Mouse (Mus musculus) stomach, embryonic 15.5 days (tissue): ENCODE data around the gene Cmklr1. TPM values are rescaled to one million over a fixed set of nuclear protein-coding genes. Genes with fewer than 3 reads are reported as not detected.
"Not testable (repeated sequence)": the region's sequence is repeated elsewhere in the genome, so short reads cannot be mapped to it uniquely, and the experiment has no call there.

Source experiments
- ATAC-seq: fragments of 200-750 bp; cut with Nextera tagmentation; 2 replicates; pipeline ENCODE4 v1.8.0; 2017; ENCODE audit warnings: low read depth, moderate number of reproducible peaks, moderate TSS enrichment; ENCODE audit not compliant: insufficient read depth, low FRiP score
- H3K27ac ChIP-seq: fragments of 300-500 bp; sonication (generic); 2 replicates; pipeline ENCODE4 v1.5.1; 2015; ENCODE audit warnings: mild to moderate bottlenecking, inconsistent platforms
- H3K27me3 ChIP-seq: fragments of 300-500 bp; sonication (generic); replicated peaks from 2 replicates; pipeline ENCODE4 v1.6.1; 2015; ENCODE audit warnings: inconsistent platforms
- H3K36me3 ChIP-seq: fragments of 300-500 bp; sonication (generic); 2 replicates; pipeline ENCODE4 v1.6.1; 2015; ENCODE audit warnings: inconsistent platforms
- H3K4me1 ChIP-seq: fragments of 300-500 bp; sonication (generic); 2 replicates; pipeline ENCODE4 v1.6.1; 2015; ENCODE audit warnings: inconsistent platforms
- H3K4me2 ChIP-seq: fragments of 300-500 bp; sonication (generic); 2 replicates; pipeline ENCODE4 v1.6.1; 2015; ENCODE audit warnings: mild to moderate bottlenecking, inconsistent platforms
- H3K4me3 ChIP-seq: fragments of 300-500 bp; sonication (generic); replicated peaks from 2 replicates; pipeline ENCODE4 v1.5.1; 2015; ENCODE audit warnings: inconsistent platforms
- H3K9ac ChIP-seq: fragments of 300-500 bp; sonication (generic); 2 replicates; pipeline ENCODE4 v1.6.1; 2015; ENCODE audit warnings: inconsistent platforms
- H3K9me3 ChIP-seq: fragments of 300-500 bp; sonication (generic); 2 replicates; pipeline ENCODE4 v1.6.1; 2016; ENCODE audit warnings: inconsistent platforms
- WGBS: fragments of 180-500 bp; shearing (Covaris S2); methylation state at CpG from one replicate; pipeline ENCODE4 v1.1.7; 2015; 5-methylcytosine and 5-hydroxymethylcytosine counted together
- polyA plus RNA-seq: library from polyadenylated mRNA; unstranded; fragments of >200 nt; fragmentation: Nextera tagmentation; extraction: Ambion mirVana; gene quantifications from 2 replicates; pipeline ENCODE4 v1.2.1, GENCODE M21; 2015

Gene Cmklr1
- polyA plus RNA-seq, 1 experiment from 2014 or later = 4.4 TPM

- H3K4me2 ChIP-seq = no peak overlapping the region
- no peak overlapping the region for H3K9ac ChIP-seq
- no peak overlapping the region for H3K4me3 ChIP-seq
- H3K9me3 ChIP-seq = no peaks in the 10 kb centered on the region
- H3K4me1 ChIP-seq = no peaks in the 10 kb centered on the region
- H3K27me3 ChIP-seq = no peaks in the 10 kb centered on the region
- ATAC-seq = no peak
- no peak overlapping the region for H3K27ac ChIP-seq
- H3K36me3 ChIP-seq = no peaks in the 10 kb centered on the region
- WGBS = 57% methylated on average over 9 of the region's 9 CpGs
Observed at GRCm38 (mm10) chr5:113596780-113597353, 53.4 kb downstream of the Cmklr1 start.

- Histone ChIP-seq H3K27ac (no peak overlapping the region), H3K9me3 (no peaks in the 10 kb centered on the region), H3K36me3 (no peaks in the 10 kb centered on the region), H3K27me3 (no peaks in the 10 kb centered on the region), H3K4me3 (no peak overlapping the region), H3K9ac (no peak overlapping the region), H3K4me2 (no peak overlapping the region), H3K4me1 (no peaks in the 10 kb centered on the region)
- 80% methylated on average over 9 of the region's 9 CpGs for WGBS
- no peak for ATAC-seq
Observed at GRCm38 (mm10) chr5:113596252-113596651, 54.0 kb downstream of the Cmklr1 start.

- no peaks in the 10 kb centered on the region for H3K4me1 ChIP-seq
- no peak overlapping the region for H3K9ac ChIP-seq
- H3K4me3 ChIP-seq = no peak overlapping the region
- ATAC-seq = no peak
- H3K36me3 ChIP-seq = no peaks in the 10 kb centered on the region
- WGBS = 78% methylated on average over 6 of the region's 6 CpGs
- no peaks in the 10 kb centered on the region for H3K27me3 ChIP-seq
- H3K4me2 ChIP-seq = no peak overlapping the region
- no peak overlapping the region for H3K27ac ChIP-seq
- no peaks in the 10 kb centered on the region for H3K9me3 ChIP-seq
Observed at GRCm38 (mm10) chr5:113593911-113594705, 56.1 kb downstream of the Cmklr1 start.

GRCm38 (mm10) chr5:113591751-113592230, 58.4 kb downstream of the Cmklr1 start:
- ATAC-seq = no peak
- Histone ChIP-seq H3K9me3 (no peaks in the 10 kb centered on the region), H3K27me3 (no peaks in the 10 kb centered on the region), H3K36me3 (no peaks in the 10 kb centered on the region), H3K4me3 (no peak overlapping the region), H3K9ac (no peak overlapping the region), H3K4me2 (no peak overlapping the region), H3K27ac (no peak overlapping the region), H3K4me1 (no peaks in the 10 kb centered on the region)
- WGBS = 19% methylated on average over 6 of the region's 6 CpGs

- ATAC-seq = no peak
- Histone ChIP-seq H3K4me1 (no peaks in the 10 kb centered on the region), H3K27me3 (no peaks in the 10 kb centered on the region), H3K9me3 (no peaks in the 10 kb centered on the region), H3K4me2 (no peak overlapping the region), H3K36me3 (no peaks in the 10 kb centered on the region), H3K9ac (no peak overlapping the region), H3K27ac (no peak overlapping the region), H3K4me3 (no peak overlapping the region)
- WGBS = 40% methylated on average over 3 of the region's 3 CpGs
Observed at GRCm38 (mm10) chr5:113591166-113591565, 59.1 kb downstream of the Cmklr1 start.

- H3K27ac ChIP-seq = no peak overlapping the region
- no peak for ATAC-seq
- no peaks in the 10 kb centered on the region for H3K4me1 ChIP-seq
- no peak overlapping the region for H3K9ac ChIP-seq
- H3K9me3 ChIP-seq = no peaks in the 10 kb centered on the region
- no peaks in the 10 kb centered on the region for H3K27me3 ChIP-seq
- WGBS = 67% methylated on average over 5 of the region's 5 CpGs
- no peaks in the 10 kb centered on the region for H3K36me3 ChIP-seq
- H3K4me2 ChIP-seq = no peak overlapping the region
- no peak overlapping the region for H3K4me3 ChIP-seq
Observed at GRCm38 (mm10) chr5:113590010-113590640, 60.1 kb downstream of the Cmklr1 start.

GRCm38 (mm10) chr5:113586458-113586849, 63.8 kb downstream of the Cmklr1 start:
- not testable (repeated sequence) for H3K4me2 ChIP-seq, H3K4me3 ChIP-seq, H3K27ac ChIP-seq, H3K27me3 ChIP-seq, H3K9me3 ChIP-seq, ATAC-seq, H3K9ac ChIP-seq, H3K4me1 ChIP-seq, H3K36me3 ChIP-seq
- 58% methylated on average over 5 of the region's 5 CpGs for WGBS

- H3K4me1 ChIP-seq, H3K9ac ChIP-seq, H3K36me3 ChIP-seq, H3K27me3 ChIP-seq, H3K27ac ChIP-seq, ATAC-seq, H3K9me3 ChIP-seq, H3K4me2 ChIP-seq, H3K4me3 ChIP-seq: not testable (repeated sequence)
- 74% methylated on average over 17 of the region's 17 CpGs for WGBS
Observed at GRCm38 (mm10) chr5:113585619-113586457, 64.4 kb downstream of the Cmklr1 start.

GRCm38 (mm10) chr5:113584439-113584838, 65.8 kb downstream of the Cmklr1 start:
- Histone ChIP-seq H3K4me2 (no peak overlapping the region), H3K9ac (no peak overlapping the region), H3K27me3 (no peaks in the 10 kb centered on the region), H3K27ac (no peak overlapping the region), H3K9me3 (no peaks in the 10 kb centered on the region), H3K4me1 (no peaks in the 10 kb centered on the region), H3K36me3 (0 out of 2 replicates have a peak, but pooled peaks cover 2% of the 10 kb centered on the region), H3K4me3 (no peak overlapping the region)
- ATAC-seq = no peak
- 27% methylated on average over 6 of the region's 6 CpGs for WGBS

- H3K27ac ChIP-seq = no peak overlapping the region
- no peaks in the 10 kb centered on the region for H3K9me3 ChIP-seq
- no peaks in the 10 kb centered on the region for H3K4me1 ChIP-seq
- no peak overlapping the region for H3K4me2 ChIP-seq
- ATAC-seq = no peak
- 0 out of 2 replicates have a peak, but pooled peaks cover 2% of the 10 kb centered on the region for H3K36me3 ChIP-seq
- WGBS = 62% methylated on average over 5 of the region's 5 CpGs
- no peaks in the 10 kb centered on the region for H3K27me3 ChIP-seq
- H3K4me3 ChIP-seq = no peak overlapping the region
- H3K9ac ChIP-seq = no peak overlapping the region
Observed at GRCm38 (mm10) chr5:113583424-113584162, 66.6 kb downstream of the Cmklr1 start.

GRCm38 (mm10) chr5:113580801-113581200, 69.4 kb downstream of the Cmklr1 start:
- Histone ChIP-seq H3K4me2 (no peak overlapping the region), H3K9me3 (no peaks in the 10 kb centered on the region), H3K27me3 (no peaks in the 10 kb centered on the region), H3K4me3 (no peak overlapping the region), H3K36me3 (0 out of 2 replicates have a peak, but pooled peaks cover 2% of the 10 kb centered on the region), H3K4me1 (no peaks in the 10 kb centered on the region), H3K27ac (no peak overlapping the region), H3K9ac (no peak overlapping the region)
- ATAC-seq = no peak
- 57% methylated on average over 9 of the region's 9 CpGs for WGBS
